Mouse (Mus musculus): ENCODE data around the gene Sync. TPM values are rescaled to one million over a fixed set of nuclear protein-coding genes. Genes with fewer than 3 reads are reported as not detected.

The Sync gene
- total RNA-seq, 2 experiments from 2014 or later: 77.8 to 78.7 TPM

GRCm38 (mm10) chr4:129354236-129354635 is 66.8 kb downstream of the Sync start:
- DNase-seq (ENCODE audit: low spot score in 2 of 2): no peak

- no peak for DNase-seq (ENCODE audit: low spot score in 2 of 2)
Measured at GRCm38 (mm10) chr4:129357613-129358163, 70.3 kb downstream of the Sync start.

Small RNAs within 50 kb of the gene (microRNA-seq; reads per million reads assigned to microRNA genes)
- not detected for gene Gm22994

Other genes starting within 250 kb of the Sync start
- gene Rnf19b, start 229.3 kb upstream of the Sync start, total RNA-seq (2021): 10 to 100 TPM; 16.0 to 18.0 TPM
- under 1 TPM in 1 of 2 experiments, not detected in 1; 0.73 TPM for gene Tmem54, start 182.1 kb upstream of the Sync start, total RNA-seq (2021)
- 1 to 10 TPM in 1 of 2 experiments, under 1 TPM in 1; 0.52 to 1.1 TPM for gene Hpca, start 165.6 kb upstream of the Sync start, total RNA-seq (2021)
- 10 to 100 TPM; 52.3 to 54.3 TPM for gene Fndc5, start 150.6 kb upstream of the Sync start, total RNA-seq (2021)
- 10 to 100 TPM; 20.4 to 21.7 TPM for gene S100pbp, start 97.9 kb upstream of the Sync start, total RNA-seq (2021)
- 10 to 100 TPM; 47.6 to 50.1 TPM for gene Yars, start 97.9 kb upstream of the Sync start, total RNA-seq (2021)
- gene C77080, start 26.2 kb upstream of the Sync start, total RNA-seq (2021): 1 to 10 TPM; 8.2 to 9.7 TPM
- 100 to 1,000 TPM; 166 to 179 TPM for gene Rbbp4, start 47.8 kb downstream of the Sync start, total RNA-seq (2021)
- 10 to 100 TPM; 28.2 to 28.8 TPM for gene Zbtb8os, start 48.1 kb downstream of the Sync start, total RNA-seq (2021)
- 1 to 10 TPM; 6.7 to 7.5 TPM for gene Zbtb8a, start 90.5 kb downstream of the Sync start, total RNA-seq (2021)
- gene Zbtb8b, start 153.2 kb downstream of the Sync start, total RNA-seq (2021): not detected
- gene Bsdc1, start 174.0 kb downstream of the Sync start, total RNA-seq (2021): 10 to 100 TPM; 32.2 to 35.2 TPM
- gene Tssk3, start 203.4 kb downstream of the Sync start, total RNA-seq (2021): not detected
- not detected for gene Fam229a, start 203.6 kb downstream of the Sync start, total RNA-seq (2021)
- 10 to 100 TPM; 63.2 to 63.9 TPM for gene Marcksl1, start 226.0 kb downstream of the Sync start, total RNA-seq (2021)

Data from gastrocnemius, postnatal 4 days (tissue).